Mouse (Mus musculus) adrenal gland, postnatal 36 days (tissue): ENCODE results near the gene Bicdl2. TPM values are rescaled to one million over a fixed set of nuclear protein-coding genes. Genes with fewer than 3 reads are reported as not detected.

Experiments
- DNase-seq, 2 experiments: peaks; one replicate each; pipeline ENCODE4 v3.0.0; 2021; ENCODE audit warnings: mixed read lengths in 1 of 2
- total RNA-seq, 2 experiments: library from RNA; stranded (reverse); gene quantifications; 2 replicates each; pipeline ENCODE4 v1.2.3; 2021

The Bicdl2 gene
- total RNA-seq, 2 experiments from 2014 or later: not detected

DNA sequence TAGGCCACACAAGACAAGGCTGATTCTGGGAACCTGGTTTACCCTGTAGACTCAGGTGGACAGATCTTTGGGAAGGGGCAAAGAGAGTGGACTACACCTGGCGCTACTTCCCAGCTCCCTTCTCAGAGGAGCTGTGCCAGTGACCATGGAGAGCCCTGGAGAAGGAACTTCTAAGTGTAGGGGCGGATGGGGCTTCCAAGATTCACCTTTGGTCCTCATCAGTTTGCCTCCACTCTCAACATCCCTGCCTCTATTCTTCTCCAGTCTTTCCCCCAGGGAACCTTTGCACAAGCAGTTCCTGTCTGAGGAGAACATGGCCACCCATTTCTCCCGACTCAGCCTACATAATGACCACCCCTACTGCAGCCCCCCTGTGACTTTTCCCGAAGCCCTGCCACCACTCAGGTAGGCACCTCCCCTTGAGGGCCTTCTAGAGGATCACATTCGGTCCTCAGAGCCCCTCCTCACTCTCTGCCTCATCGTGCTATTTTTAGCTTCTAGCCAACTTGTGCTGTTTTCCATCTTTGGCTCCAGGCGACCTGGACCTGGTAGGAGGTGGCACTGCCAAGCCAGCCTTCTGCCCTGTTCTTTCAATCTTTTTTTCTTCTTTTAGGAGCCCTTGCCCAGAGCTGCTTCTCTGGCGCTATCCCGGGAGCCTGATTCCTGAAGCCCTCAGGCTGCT, 14.1 kb downstream of the Bicdl2 start:
- DNase-seq: peak; percentile 28 to 31

DNA sequence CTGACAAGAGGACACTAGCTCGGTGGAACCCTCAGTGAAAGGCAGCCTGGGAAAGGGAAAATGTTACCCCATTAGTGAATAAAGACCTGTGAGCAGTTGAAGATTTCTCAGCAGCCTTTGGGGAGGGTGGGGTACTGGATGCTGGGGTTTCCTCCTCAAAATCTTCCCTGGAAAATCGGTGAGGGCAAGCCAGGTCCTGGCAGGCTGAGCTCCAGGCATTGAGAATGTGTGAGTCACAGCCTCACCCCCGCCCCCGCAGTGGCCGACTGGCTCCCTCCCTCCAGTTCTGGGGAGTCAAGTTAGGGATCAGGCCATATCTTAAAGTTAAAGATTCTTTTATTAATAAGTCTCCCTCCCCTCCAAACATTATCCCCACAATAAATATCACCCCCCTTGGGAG, 14.8 kb downstream of the Bicdl2 start:
- DNase-seq: peak; percentile 88 to 91

DNA sequence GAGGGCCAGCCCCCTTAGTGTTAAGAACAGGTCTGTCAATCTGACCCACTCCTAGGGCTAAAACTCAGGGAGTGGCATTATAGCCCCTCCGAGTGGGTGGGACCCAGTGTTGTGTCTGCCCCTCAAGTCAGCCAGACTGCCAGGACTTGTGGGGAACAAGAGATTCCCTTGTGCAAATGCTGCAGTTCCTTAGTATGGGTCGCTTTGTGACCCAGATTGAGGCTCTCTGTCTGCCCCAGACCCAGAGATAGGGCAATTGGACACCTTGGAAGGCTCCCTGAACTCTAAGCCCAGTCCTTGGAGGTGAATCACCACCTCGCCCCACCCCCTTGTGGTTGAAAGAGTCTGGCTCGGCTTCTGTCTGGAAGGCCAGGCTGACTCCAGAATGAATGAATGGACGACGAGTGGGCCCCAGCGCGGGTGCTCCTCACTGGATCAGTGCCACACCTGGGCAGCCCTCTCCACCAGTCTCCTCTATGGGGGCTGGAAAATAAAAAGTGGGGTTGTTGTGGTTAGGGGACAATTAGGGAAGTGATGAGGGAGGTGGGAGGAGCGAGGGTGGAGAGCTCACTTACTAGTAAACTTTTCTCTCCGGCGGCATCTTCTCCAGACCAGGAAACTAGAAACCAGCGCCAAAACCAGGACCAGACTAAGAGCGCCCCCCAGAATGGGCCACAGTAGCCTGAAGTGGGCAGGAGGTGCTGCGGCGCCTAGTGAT, 15.4 kb downstream of the Bicdl2 start:
- DNase-seq: peak; percentile 88 to 90

GRCm38 (mm10) chr17:23676473-23677031, 16.2 kb downstream of the Bicdl2 start:
- peak; percentile 90 to 91 for DNase-seq

- peak; percentile 92 to 93 for DNase-seq
Measured at GRCm38 (mm10) chr17:23677236-23677679, 17.0 kb downstream of the Bicdl2 start, which contains the start of gene Tnfrsf12a. Tnfrsf12a (minus strand) TSS chr17:23677468.

GRCm38 (mm10) chr17:23679127-23679835, 19.0 kb downstream of the Bicdl2 start, which contains the start of gene Cldn6:
Cldn6 (plus strand) TSS chr17:23679249.
- no peak for DNase-seq

- no peak for DNase-seq
Measured at GRCm38 (mm10) chr17:23680336-23680735, 20.0 kb downstream of the Bicdl2 start.

DNA sequence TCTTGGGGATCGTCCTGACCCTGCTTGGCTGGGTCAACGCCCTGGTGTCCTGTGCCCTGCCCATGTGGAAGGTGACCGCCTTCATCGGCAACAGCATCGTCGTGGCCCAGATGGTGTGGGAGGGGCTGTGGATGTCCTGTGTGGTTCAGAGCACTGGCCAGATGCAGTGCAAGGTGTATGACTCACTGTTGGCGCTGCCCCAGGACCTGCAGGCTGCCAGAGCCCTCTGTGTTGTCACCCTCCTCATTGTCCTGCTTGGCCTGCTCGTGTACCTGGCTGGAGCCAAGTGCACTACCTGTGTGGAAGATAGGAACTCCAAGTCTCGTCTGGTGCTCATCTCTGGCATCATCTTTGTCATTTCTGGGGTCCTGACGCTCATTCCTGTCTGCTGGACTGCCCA, 20.8 kb downstream of the Bicdl2 start:
- DNase-seq: peak; percentile 71 to 74

- DNase-seq: no peak
Measured at GRCm38 (mm10) chr17:23682092-23682491, 21.8 kb downstream of the Bicdl2 start.

GRCm38 (mm10) chr17:23682530-23682929, 22.2 kb downstream of the Bicdl2 start:
- no peak for DNase-seq

DNA sequence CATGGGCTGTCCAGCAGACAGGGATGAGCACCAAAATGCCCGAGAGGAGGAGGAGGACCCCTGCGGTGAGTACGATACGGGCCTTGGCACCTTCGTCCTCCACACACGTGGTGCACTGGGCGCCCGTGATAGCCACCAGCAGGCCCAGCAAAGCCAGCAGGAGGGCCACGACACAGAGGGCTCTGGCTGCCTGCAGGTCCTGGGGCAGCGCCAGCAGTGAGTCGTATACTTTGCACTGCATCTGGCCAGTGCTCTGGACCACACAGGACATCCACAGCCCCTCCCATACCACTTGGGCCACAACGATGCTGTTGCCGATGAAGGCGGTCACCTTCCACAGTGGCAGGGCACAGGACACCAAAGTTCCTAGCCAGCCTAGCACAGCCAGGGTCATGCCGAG, 22.9 kb downstream of the Bicdl2 start:
- no peak for DNase-seq

DNA sequence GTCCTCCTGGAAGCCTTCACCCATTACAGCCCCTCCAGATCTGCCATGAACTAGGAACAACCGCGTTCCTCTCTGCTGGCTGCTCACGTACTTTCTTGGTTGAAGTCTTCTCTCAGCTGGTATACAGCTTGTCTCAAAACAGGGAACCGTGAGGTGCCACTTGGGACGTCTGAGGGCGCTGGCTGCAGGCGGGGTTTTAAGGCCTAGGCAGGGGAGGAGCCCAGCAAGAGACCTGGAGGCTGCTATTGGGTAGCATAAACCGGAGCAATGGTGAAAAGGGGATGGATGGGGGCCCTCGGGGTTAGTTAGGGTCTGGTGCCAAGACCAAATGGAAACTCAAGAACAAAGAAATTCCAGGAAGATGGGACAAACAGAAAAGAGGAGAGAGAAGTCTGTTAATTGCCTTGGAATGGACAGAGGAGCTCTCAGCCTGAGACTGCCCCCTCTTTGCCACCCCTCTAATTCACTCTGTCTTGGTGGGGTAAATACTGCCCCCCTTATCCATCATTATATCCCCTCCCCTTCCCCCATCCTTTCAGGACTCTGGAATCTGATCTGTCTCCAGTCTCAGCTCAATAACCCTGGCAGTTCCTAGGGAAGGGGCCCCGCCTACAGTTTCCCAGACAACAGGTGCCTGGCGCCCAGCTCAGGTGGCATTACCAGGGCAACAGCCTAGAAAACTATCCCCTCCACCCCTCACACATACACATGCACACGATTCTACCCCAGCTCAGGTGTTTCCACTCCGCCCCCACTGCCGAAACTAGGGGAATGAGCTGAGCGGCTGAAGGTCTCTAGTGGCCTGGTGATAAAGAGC, 23.8 kb downstream of the Bicdl2 start, which contains the start of gene Cldn9:
Gene Cldn9, minus strand, starts transcription at position 171 of the 817 bp plus-strand sequence.
- DNase-seq: no peak

GRCm38 (mm10) chr17:23694491-23694890, 34.2 kb downstream of the Bicdl2 start:
- DNase-seq: no peak

- no peak for DNase-seq
Measured at GRCm38 (mm10) chr17:23695801-23696200, 35.5 kb downstream of the Bicdl2 start.

DNA sequence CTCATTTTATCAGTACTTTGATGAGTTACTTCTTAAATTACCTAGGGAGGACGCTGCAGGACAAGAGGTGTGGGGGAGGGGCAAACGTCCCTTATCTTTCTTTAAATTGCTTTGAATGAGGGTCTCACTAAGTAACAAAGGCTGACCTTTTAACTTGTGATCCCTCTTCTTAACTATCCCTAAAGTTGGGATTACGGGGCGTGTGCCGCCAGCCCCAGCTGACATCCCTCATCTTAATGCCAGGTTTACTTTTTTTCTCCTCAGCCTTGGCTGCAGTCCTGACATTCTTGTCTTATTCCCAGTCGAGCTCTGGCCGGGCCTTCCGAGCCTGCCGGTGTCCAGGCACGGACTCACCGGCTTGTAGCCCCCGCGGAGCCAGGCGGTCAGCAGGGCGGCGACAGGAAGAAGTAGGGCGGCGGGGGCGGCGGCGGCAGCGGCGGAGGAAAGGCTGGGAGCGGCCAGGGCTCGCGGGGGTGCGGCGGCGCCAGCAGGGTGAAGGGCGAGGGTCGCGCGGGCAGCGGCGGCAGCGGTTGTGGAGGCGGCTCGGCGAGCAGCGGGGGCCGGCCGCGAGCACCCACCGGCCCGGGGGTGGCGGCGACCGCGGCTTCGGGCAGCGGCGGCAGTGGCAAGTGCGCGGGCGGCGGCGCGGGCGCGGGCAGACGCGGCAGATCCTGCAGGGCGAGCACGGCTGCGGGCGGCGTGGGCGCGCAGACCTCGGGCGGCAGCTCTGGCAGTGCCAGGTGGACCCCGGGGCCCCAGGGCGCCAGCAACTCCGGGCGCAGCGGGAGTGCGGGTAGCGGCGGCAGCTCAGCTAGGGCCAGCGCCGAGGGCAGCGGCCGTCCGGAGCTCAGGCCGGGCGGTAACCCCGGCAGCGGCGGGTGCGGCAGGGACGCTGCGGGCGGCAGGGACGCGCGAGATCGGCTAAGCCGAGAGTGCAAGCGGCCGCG, 39.1 kb downstream of the Bicdl2 start:
- DNase-seq: peak; percentile 68 to 71

DNA sequence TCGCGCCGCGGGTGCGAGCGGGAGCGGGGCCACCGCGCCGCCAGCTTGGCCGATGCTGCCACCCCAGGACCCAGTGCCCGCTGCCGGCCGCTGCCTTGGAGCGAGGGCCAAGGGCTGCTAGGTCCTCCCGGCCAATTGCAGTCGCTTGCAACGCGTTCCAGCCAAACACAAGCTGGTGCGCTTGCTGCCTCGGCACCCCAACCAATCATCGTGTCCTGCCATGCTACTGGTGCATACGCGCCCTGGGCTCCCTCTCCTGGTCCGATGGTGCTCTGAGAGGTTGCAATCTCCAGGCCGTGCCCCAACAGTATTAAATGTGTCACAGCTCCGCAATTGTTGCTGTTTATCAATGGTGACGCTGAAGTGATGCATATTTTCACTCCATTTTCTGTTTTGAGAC, 39.8 kb downstream of the Bicdl2 start:
- DNase-seq: peak; percentile 95 to 96

DNA sequence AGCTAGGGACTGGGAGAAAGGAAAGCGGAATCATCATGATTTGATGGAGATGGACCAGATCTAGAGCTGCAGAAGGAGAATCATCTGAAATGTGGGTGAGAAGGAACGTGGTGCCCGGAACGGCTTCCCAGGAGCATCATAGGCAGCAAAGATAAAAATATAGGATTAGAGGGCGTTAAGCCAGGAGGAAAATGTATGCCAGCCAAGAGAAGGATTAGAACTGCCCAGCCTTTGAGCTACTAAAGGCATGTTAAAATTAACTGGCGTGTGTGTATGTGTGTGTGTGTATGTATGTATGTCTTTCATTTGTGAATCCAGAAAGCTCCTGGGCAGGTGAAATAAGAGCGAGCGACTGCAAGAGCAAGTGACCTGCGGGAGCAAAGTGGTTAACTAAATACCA, 43.0 kb downstream of the Bicdl2 start:
- no peak for DNase-seq

GRCm38 (mm10) chr17:23704741-23705140, 44.4 kb downstream of the Bicdl2 start:
- DNase-seq: no peak

GRCm38 (mm10) chr17:23705525-23706104, 45.3 kb downstream of the Bicdl2 start:
- DNase-seq: no peak

DNA sequence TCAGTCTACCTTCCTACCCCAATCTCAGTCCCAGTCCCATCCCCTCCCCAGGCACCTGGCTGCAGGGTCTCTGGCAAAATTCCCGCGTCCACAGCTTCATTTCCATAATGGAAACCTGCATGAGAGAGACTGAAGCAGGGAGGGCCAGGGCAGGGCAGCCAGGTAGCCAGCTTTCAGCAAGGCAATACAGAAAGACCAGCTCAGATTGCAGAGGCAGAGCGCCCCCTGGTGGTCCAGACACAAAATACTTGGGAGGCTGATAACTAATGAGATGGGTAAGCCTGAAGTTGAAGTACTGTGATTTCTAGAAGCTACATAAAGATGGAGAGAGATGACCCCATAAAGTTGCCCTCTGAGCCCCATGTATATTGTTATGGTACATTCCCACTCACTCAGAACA, 45.9 kb downstream of the Bicdl2 start:
- peak; percentile 81 to 84 for DNase-seq
